Mouse (Mus musculus) liver, embryonic 14.5 days (tissue): ENCODE data around the gene Nrxn1.

ENCODE experiments used
- CTCF ChIP-seq: IDR thresholded peaks from 2 replicates; pipeline ENCODE4 v1.5.1; 2016; ENCODE audit warnings: antibody characterized with exemption, low read depth, control low read depth
- EP300 ChIP-seq: IDR thresholded peaks from 2 replicates; pipeline ENCODE4 v1.6.1; 2016; ENCODE audit warnings: antibody characterized with exemption, low read depth

- TF ChIP-seq CTCF: no peak
- TF ChIP-seq EP300: no peak
Observed at GRCm38 (mm10) chr17:90627395-90627794, 465.5 kb downstream of the Nrxn1 start.
